Mouse (Mus musculus) CD4-positive, CD25-positive, alpha-beta regulatory T cell, adult 9 weeks (primary cell): ENCODE data around the gene Jpt2. TPM values are rescaled to one million over a fixed set of nuclear protein-coding genes. Genes with fewer than 3 reads are reported as not detected.

Experiments
- polyA plus RNA-seq: library from polyadenylated mRNA; unstranded; fragments of 100-300 nt; shearing (Covaris generic); gene quantifications from one replicate; pipeline ENCODE4 v1.2.1, GENCODE M21; 2017

Jpt2 gene
- 33.0 TPM for polyA plus RNA-seq

GRCm38 (mm10) chr17:24960135-24960851 is at the start of gene Jpt2:
Gene Jpt2, minus strand, starts transcription at chr17:24960689.

GRCm38 (mm10) chr17:24936259-24937237 is 23.9 kb downstream of the Jpt2 start, which contains the start of gene Mapk8ip3:
Gene Mapk8ip3, minus strand, starts transcription at chr17:24936977.

GRCm38 (mm10) chr17:24896241-24896992 is 64.1 kb downstream of the Jpt2 start, which contains the start of gene Nme3:
Gene Nme3, plus strand, starts transcription at chr17:24896500.

GRCm38 (mm10) chr17:24894995-24895547 is 65.4 kb downstream of the Jpt2 start, which contains the start of the genes Eme2 and Mrps34:
Gene Eme2, minus strand, starts transcription at chr17:24895087.
Gene Mrps34, plus strand, starts transcription at chr17:24895116.

Other genes starting within 250 kb of the Jpt2 start
- not detected for gene Rnf151, start 242.6 kb downstream of the Jpt2 start, polyA plus RNA-seq
- 660 TPM for gene Rps2, start 242.6 kb downstream of the Jpt2 start, polyA plus RNA-seq
- gene Ndufb10, start 236.2 kb downstream of the Jpt2 start, polyA plus RNA-seq = 257 TPM
- not detected for gene Rpl3l, start 232.9 kb downstream of the Jpt2 start, polyA plus RNA-seq
- 20.9 TPM for gene Msrb1, start 224.0 kb downstream of the Jpt2 start, polyA plus RNA-seq
- gene Hs3st6, start 207.7 kb downstream of the Jpt2 start, polyA plus RNA-seq = not detected
- gene Meiob, start 156.4 kb downstream of the Jpt2 start, polyA plus RNA-seq = not detected
- gene Hagh, start 120.5 kb downstream of the Jpt2 start, polyA plus RNA-seq = 49.6 TPM
- 2.7 TPM for gene Fahd1, start 110.3 kb downstream of the Jpt2 start, polyA plus RNA-seq
- not detected for gene Igfals, start 94.7 kb downstream of the Jpt2 start, polyA plus RNA-seq
- gene Nubp2, start 74.3 kb downstream of the Jpt2 start, polyA plus RNA-seq = 113 TPM
- 58.4 TPM for gene Spsb3, start 74.0 kb downstream of the Jpt2 start, polyA plus RNA-seq
- 64.8 TPM for gene Eme2, start 65.6 kb downstream of the Jpt2 start, polyA plus RNA-seq
- 40.9 TPM for gene Mrps34, start 65.6 kb downstream of the Jpt2 start, polyA plus RNA-seq
- 69.5 TPM for gene Nme3, start 64.2 kb downstream of the Jpt2 start, polyA plus RNA-seq
- gene Mapk8ip3, start 23.7 kb downstream of the Jpt2 start, polyA plus RNA-seq = 46.1 TPM
- gene Cramp1l, start 55.1 kb upstream of the Jpt2 start, polyA plus RNA-seq = 3.3 TPM
- gene Ift140, start 55.4 kb upstream of the Jpt2 start, polyA plus RNA-seq = 26.0 TPM
- 1.3 TPM for gene Tmem204, start 122.9 kb upstream of the Jpt2 start, polyA plus RNA-seq
- 39.0 TPM for gene Telo2, start 155.3 kb upstream of the Jpt2 start, polyA plus RNA-seq
- gene Ptx4, start 160.1 kb upstream of the Jpt2 start, polyA plus RNA-seq = not detected
- gene Clcn7, start 172.7 kb upstream of the Jpt2 start, polyA plus RNA-seq = 49.9 TPM
- gene Ccdc154, start 201.8 kb upstream of the Jpt2 start, polyA plus RNA-seq = not detected
- not detected for gene Gm38655, start 214.8 kb upstream of the Jpt2 start, polyA plus RNA-seq
- 32.7 TPM for gene BC003965, start 223.9 kb upstream of the Jpt2 start, polyA plus RNA-seq
- gene Unkl, start 227.7 kb upstream of the Jpt2 start, polyA plus RNA-seq = 44.1 TPM